Mouse (Mus musculus) limb, embryonic 10.5 days (tissue): Measurements from ENCODE around the gene Cdh13. TPM values are rescaled to one million over a fixed set of nuclear protein-coding genes. Genes with fewer than 3 reads are reported as not detected.

Experiments used
- DNase-seq: peaks from one replicate; pipeline ENCODE4 v3.0.0-alpha.2; 2017; ENCODE audit warnings: low spot score
- H3K27ac ChIP-seq: fragments of 300-500 bp; sonication (generic); 2 replicates; pipeline ENCODE4 v1.5.1; 2016; ENCODE audit warnings: mild to moderate bottlenecking
- H3K27me3 ChIP-seq: fragments of 300-500 bp; sonication (generic); 2 replicates; pipeline ENCODE4 v1.6.1; 2016; ENCODE audit warnings: low read depth, mild to moderate bottlenecking; ENCODE audit not compliant: poor library complexity, severe bottlenecking
- H3K36me3 ChIP-seq: fragments of 300-500 bp; sonication (generic); 2 replicates; pipeline ENCODE4 v1.6.1; 2016; ENCODE audit warnings: mild to moderate bottlenecking, moderate library complexity
- H3K4me1 ChIP-seq: fragments of 300-500 bp; sonication (generic); 2 replicates; pipeline ENCODE4 v1.6.1; 2016
- H3K4me3 ChIP-seq: fragments of 300-500 bp; sonication (generic); 2 replicates; pipeline ENCODE4 v1.5.1; 2016; ENCODE audit warnings: mild to moderate bottlenecking, moderate library complexity
- H3K9me3 ChIP-seq: fragments of 300-500 bp; sonication (generic); replicated peaks from 2 replicates; pipeline ENCODE4 v1.6.1; 2016; ENCODE audit warnings: mild to moderate bottlenecking
- WGBS: fragments of 180-500 bp; shearing (Covaris S2); methylation state at CpG from one replicate; pipeline ENCODE4 v1.1.7; 2016; 5-methylcytosine and 5-hydroxymethylcytosine counted together
- polyA plus RNA-seq: library from polyadenylated mRNA; unstranded; fragments of >200 nt; fragmentation: Nextera tagmentation; extraction: Ambion mirVana; gene quantifications from 2 replicates; pipeline ENCODE4 v1.2.1, GENCODE M21; 2016

The Cdh13 gene
- polyA plus RNA-seq, 1 experiment from 2014 or later = 3.3 TPM

DNA sequence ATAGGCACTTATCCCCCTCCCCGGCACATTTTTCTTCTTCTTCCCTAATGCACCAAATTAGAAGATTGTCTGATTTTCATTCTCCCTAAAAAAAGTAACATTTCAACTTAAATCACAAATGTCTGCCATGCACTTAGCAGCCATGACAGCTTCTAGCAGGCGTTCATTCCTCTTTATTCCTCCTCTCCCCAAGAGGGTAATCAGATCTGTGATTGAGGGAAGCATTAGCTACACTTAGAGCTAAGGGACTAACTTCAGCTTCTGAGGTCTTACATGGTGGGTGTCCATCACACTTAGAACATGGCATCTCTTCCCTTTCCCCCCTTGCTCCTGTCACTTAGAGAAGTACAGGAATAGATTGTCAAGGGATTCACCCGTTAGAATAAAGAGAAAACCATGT, 89.6 kb downstream of the Cdh13 start:
- 88% methylated on average over 3 of the region's 3 CpGs for whole genome bisulfite sequencing

DNA sequence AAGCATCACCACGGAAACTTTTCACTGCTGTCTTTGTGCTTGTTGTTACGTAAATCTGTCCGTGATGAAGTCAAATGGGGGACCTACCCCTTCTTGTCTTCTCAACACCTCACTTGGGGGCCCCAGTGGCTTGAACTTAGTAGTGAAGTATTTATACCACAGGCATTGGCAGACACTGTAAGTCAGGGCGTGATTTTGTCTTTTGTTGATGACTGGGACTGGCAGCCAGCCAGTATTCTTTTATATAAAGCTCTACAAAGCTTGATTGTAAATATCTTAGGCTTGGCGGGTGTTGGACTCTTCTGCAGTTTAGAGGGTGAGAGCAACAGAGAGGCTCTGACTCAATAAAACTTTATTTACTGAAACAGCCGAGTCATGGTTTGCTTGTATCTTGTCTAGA, 91.2 kb downstream of the Cdh13 start:
- Histone ChIP-seq H3K4me3 (no peak overlapping the region), H3K9me3 (no peaks in the 10 kb centered on the region), H3K27ac (no peak overlapping the region), H3K36me3 (no peaks in the 10 kb centered on the region), H3K27me3 (no peaks in the 10 kb centered on the region), H3K4me1 (peaks cover 5% of the 10 kb centered on the region; the same call in 1 of the 2 replicates)
- DNase-seq = no peak
- WGBS = 88% methylated on average over 6 of the region's 6 CpGs

More for the DNA sequence above, 89.6 kb downstream of the Cdh13 start:
- no peak overlapping the region for H3K27ac ChIP-seq
- H3K4me1 ChIP-seq = peaks cover under 1% of the 10 kb centered on the region; the same call in 1 of the 2 replicates
- H3K4me3 ChIP-seq = no peak overlapping the region
- H3K36me3 ChIP-seq = no peaks in the 10 kb centered on the region
- no peaks in the 10 kb centered on the region for H3K9me3 ChIP-seq
- no peaks in the 10 kb centered on the region for H3K27me3 ChIP-seq
- DNase-seq = no peak

DNA sequence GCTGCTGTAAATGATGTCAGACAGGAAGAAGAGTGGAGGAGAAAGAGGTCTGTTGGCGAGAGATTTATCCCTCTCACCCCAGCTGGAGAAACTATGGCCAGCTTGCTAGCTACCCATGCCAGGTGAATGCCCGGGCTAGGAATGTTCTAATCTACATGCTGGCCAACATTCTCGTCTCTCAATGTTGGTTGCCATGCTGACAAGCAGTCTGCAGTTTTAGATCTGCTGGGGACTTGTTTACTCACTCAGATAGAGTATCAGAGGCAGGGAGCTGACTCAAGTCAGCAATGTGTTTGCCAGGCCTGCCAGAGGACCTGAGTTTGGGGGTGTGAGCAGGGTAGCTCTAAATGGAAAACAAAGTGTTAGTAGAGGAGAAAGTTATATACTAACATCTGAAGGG, 93.3 kb downstream of the Cdh13 start:
- no peaks in the 10 kb centered on the region for H3K27me3 ChIP-seq
- 68% methylated on average over 3 of the region's 3 CpGs for WGBS
- peaks cover 11% of the 10 kb centered on the region; the same call in 1 of the 2 replicates for H3K4me1 ChIP-seq
- no peaks in the 10 kb centered on the region for H3K36me3 ChIP-seq
- DNase-seq = no peak
- H3K27ac ChIP-seq = no peak overlapping the region
- H3K9me3 ChIP-seq = no peaks in the 10 kb centered on the region
- H3K4me3 ChIP-seq = no peak overlapping the region

DNA sequence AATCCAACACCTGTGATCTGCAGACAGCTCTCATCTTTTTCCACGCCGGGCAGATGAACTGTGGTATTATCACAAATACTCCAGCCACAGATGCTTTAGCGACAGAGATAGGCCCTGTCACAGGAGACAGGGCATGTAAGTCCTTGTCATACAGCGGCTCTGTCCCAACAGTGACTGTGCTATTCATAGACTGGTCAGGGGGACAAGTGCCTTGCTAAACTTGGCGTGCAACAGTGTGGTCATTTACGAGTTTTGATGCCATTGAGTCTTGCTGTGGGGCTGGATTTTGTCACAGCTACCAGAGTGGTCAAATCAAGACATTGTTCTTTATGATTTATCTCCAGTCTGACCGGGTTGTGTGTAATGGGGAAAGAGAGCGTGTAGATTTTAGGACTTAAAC, 95.5 kb downstream of the Cdh13 start:
- Histone ChIP-seq H3K9me3 (no peaks in the 10 kb centered on the region), H3K4me3 (no peak overlapping the region), H3K27ac (no peak overlapping the region), H3K4me1 (peaks cover 11% of the 10 kb centered on the region; the same call in 1 of the 2 replicates), H3K27me3 (no peaks in the 10 kb centered on the region), H3K36me3 (no peaks in the 10 kb centered on the region)
- 89% methylated on average over 8 of the region's 8 CpGs for WGBS
- no peak for DNase-seq

DNA sequence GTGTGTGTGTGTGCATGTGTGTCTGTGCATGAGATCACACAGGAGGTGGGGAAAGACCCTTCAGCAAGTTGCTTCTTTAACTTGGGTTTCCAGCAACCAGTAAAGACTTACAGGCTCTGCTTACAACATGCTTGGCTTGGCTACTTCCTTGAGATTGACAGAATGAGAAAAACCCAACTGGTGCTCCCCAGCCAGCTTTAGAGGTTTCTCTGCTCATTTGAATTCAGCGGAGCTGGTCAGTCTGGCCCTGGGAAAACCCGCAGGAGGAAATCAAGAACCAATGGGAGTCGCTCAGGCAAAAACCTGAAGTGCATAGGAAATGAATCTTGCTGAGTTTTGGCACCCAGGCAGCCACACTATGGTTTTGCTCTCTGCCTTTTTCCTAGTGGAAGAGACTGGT, 96.1 kb downstream of the Cdh13 start:
- Histone ChIP-seq H3K27ac (no peak overlapping the region), H3K4me3 (no peak overlapping the region), H3K36me3 (no peaks in the 10 kb centered on the region), H3K9me3 (no peaks in the 10 kb centered on the region), H3K27me3 (no peaks in the 10 kb centered on the region), H3K4me1 (peaks cover 11% of the 10 kb centered on the region; the same call in 1 of the 2 replicates)
- DNase-seq = no peak
- WGBS = 69% methylated on average over 3 of the region's 3 CpGs

DNA sequence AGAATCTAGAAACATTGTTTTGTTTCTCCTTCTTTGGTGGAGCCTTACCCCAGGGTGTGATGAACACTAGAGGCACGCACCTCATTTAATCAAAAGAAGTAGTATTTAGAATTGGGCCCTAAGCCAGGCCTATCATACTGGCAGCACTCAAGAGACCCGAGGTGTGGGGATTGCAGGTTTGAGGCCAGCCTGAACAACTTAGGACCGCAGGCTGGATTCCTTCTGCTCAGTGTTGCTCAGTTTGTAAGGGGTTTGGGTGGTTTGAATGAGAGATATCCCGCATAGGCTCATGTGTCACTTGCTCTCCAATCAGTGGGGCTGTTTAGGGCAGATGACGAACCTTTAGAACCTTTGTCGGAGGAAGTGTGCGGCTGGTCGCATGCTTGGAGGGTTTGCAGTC, 96.5 kb downstream of the Cdh13 start:
- no peaks in the 10 kb centered on the region for H3K9me3 ChIP-seq
- no peak overlapping the region for H3K4me3 ChIP-seq
- H3K4me1 ChIP-seq = peaks cover 11% of the 10 kb centered on the region; the same call in 1 of the 2 replicates
- 89% methylated on average over 8 of the region's 8 CpGs for WGBS
- no peak for DNase-seq
- H3K27ac ChIP-seq = no peak overlapping the region
- H3K27me3 ChIP-seq = no peaks in the 10 kb centered on the region
- H3K36me3 ChIP-seq = no peaks in the 10 kb centered on the region

DNA sequence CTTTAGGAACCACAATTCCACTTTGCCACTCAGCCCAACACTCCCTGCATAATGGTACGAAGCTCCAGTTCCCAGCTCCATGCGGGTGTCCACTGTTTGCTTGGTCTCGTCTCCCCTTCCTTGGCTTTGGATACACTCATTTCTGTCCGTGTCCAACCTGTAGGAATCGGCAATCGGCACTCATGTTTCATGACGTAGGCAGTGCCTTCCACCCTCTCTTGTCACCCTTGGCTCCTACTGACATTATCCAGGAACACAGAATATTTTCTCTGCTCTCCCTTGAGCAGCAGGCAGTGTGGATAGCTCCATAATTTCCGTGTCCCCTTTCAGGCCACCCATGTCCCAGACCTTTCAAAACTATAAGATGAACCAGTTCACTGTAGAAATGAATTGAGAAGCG, 97.2 kb downstream of the Cdh13 start:
- no peaks in the 10 kb centered on the region for H3K9me3 ChIP-seq
- no peak for DNase-seq
- no peak overlapping the region for H3K27ac ChIP-seq
- H3K27me3 ChIP-seq = no peaks in the 10 kb centered on the region
- H3K36me3 ChIP-seq = no peaks in the 10 kb centered on the region
- H3K4me1 ChIP-seq = peaks cover 11% of the 10 kb centered on the region; the same call in 1 of the 2 replicates
- no peak overlapping the region for H3K4me3 ChIP-seq
- 85% methylated on average over 9 of the region's 9 CpGs for WGBS

DNA sequence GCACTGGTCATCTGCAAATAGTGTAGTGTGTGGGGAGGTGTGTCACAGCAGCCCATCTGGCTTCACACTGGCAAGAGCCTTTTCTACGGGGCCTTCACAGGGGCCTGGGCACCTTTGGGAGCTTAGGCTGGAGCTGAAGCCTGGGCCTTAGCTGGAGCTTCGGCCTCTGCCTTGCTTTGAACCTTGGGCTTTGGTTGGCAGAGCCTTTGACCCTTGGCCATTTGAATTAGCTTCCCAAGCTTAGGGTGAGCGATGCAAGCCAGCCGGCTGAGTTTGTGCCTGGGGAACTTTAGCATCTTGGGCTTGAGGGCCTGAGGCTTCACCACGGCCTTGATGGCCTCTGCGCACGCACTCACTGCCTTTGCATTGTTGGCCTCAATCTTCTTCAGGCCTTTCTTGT, 98.1 kb downstream of the Cdh13 start:
- 92% methylated on average over 7 of the region's 7 CpGs for WGBS
- no peak for DNase-seq
- no peaks in the 10 kb centered on the region for H3K36me3 ChIP-seq
- peaks cover 11% of the 10 kb centered on the region; the same call in 1 of the 2 replicates for H3K4me1 ChIP-seq
- no peak overlapping the region for H3K27ac ChIP-seq
- no peaks in the 10 kb centered on the region for H3K27me3 ChIP-seq
- H3K4me3 ChIP-seq = no peak overlapping the region
- H3K9me3 ChIP-seq = no peaks in the 10 kb centered on the region

DNA sequence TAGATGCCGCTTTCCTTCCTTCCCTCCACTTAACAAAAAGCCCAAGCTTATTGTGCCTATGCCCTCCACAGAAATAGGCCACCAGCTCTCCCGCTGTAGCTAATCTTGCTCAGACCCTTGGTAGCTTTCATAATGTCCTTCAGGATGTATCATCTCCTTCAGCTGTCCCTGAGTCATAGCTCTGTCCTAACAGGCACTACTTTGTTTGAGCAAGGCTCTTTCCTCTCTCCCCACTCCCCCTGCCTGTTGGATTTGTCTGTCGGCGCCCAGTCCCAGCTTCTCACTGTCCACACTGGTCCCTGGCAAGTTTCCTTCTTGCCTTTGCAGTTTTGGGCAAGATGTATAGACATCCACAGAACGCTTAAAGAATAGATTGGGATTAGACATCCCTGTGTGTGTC, 100.8 kb downstream of the Cdh13 start:
- Histone ChIP-seq H3K27me3 (no peaks in the 10 kb centered on the region), H3K4me1 (peaks cover 11% of the 10 kb centered on the region; the same call in 1 of the 2 replicates), H3K4me3 (no peak overlapping the region), H3K9me3 (no peaks in the 10 kb centered on the region), H3K27ac (no peak overlapping the region), H3K36me3 (no peaks in the 10 kb centered on the region)
- 93% methylated on average over 5 of the region's 5 CpGs for WGBS
- DNase-seq = no peak

DNA sequence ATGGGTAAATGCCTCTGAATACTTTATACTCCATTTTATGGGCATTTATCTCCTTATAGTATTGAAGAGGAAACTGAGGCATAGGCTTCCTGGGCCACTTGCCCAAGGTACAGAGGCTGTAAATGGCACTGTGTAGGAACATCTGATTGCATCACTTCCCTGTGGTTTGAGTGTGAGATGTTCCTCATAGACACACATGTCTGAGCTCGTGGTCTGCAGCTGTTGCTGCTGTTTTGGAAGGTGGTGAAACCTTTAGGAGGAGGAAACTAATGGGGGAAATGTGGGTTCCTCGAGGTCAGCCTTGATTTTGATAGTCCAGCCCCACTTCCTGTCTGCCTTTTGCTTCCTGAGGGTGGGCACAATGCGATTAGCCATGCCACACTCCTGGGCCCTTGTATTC, 105.9 kb downstream of the Cdh13 start:
- no peaks in the 10 kb centered on the region for H3K27me3 ChIP-seq
- H3K4me1 ChIP-seq = no peaks in the 10 kb centered on the region
- no peaks in the 10 kb centered on the region for H3K9me3 ChIP-seq
- H3K27ac ChIP-seq = no peak overlapping the region
- H3K36me3 ChIP-seq = no peaks in the 10 kb centered on the region
- WGBS = 73% methylated on average over 3 of the region's 3 CpGs
- no peak for DNase-seq
- no peak overlapping the region for H3K4me3 ChIP-seq

DNA sequence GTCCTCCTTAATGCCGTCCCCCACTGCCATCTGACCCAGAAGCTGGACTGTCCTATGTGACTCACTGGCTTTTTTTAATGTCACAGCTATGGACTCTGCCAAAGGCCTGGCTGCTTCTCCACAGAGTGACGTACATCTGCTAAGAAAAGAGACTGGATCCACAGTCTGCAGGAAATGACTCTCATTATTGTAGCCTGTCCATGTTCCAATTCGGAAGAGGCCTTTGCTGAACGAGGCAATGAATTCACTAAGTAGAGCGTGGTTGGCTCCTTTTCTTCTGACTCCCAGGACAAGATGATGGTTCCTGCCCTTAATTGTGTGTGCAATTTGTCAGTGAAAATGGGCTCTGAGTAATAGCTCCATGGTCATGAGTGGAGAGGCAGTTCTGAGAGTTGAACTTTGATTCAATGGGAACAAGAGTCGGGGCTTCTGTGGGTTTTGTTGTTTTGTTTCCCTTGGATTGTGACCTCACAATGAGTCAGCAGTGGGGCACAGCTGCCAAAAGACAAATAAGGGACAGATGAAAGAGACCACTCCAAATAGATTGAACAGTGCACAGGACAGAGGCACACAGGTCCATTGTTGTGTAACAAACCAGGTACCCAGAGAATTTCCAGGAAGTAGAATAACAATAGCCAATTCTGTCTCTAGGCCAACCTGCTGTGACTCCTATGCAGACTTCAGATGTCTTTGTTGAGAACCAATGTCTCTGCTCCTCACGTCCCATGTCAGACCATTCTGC, 110.5 kb downstream of the Cdh13 start:
- WGBS = 83% methylated on average over 7 of the region's 7 CpGs
- H3K4me3 ChIP-seq = no peak overlapping the region
- no peak overlapping the region for H3K27ac ChIP-seq
- no peaks in the 10 kb centered on the region for H3K9me3 ChIP-seq
- H3K4me1 ChIP-seq = no peaks in the 10 kb centered on the region
- DNase-seq = no peak
- no peaks in the 10 kb centered on the region for H3K36me3 ChIP-seq
- H3K27me3 ChIP-seq = no peaks in the 10 kb centered on the region

DNA sequence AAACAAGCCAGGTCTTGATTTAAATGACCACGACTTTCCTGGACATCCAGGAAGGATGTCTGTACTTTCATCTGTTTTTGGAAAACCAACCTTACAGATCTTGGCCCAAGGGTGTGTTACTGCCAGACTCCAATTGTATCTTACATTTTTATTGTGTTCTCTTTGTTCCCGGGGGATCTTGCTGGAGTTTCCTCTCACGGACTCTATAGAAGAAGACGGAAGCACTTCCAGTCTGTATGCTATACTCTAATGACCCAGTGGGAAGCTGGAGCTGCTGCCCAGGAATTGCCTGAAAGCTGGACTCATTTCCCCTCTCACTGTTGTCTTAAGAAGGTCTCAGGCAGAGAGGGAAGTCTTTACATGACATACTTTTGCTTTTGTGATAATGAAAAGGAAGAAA, 111.6 kb downstream of the Cdh13 start:
- 89% methylated on average over 4 of the region's 4 CpGs for WGBS
- no peak overlapping the region for H3K4me3 ChIP-seq
- no peak overlapping the region for H3K27ac ChIP-seq
- H3K4me1 ChIP-seq = no peaks in the 10 kb centered on the region
- H3K27me3 ChIP-seq = no peaks in the 10 kb centered on the region
- H3K36me3 ChIP-seq = no peaks in the 10 kb centered on the region
- H3K9me3 ChIP-seq = no peaks in the 10 kb centered on the region
- DNase-seq = no peak

DNA sequence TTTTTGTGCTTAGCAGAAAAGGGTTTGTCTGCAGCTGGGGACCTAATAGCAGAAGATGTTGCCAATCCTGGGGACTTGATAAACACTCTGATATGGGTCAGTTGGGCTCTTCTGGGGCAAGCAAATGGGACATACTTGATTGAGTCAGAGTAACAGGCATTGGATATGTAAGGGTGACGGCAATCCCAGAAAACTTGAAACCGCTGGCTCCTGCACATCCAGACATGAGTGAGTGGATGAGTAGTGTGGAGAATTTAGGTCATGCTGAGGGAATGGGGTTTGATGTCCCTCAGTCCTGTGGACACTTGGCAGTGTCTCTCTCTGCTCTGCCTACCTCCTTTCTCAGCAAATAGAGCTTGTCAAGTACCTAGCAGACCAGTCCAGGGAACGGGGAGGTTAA, 121.3 kb downstream of the Cdh13 start:
- H3K27me3 ChIP-seq = no peaks in the 10 kb centered on the region
- H3K27ac ChIP-seq = no peak overlapping the region
- H3K9me3 ChIP-seq = no peaks in the 10 kb centered on the region
- no peaks in the 10 kb centered on the region for H3K36me3 ChIP-seq
- H3K4me3 ChIP-seq = no peak overlapping the region
- no peak for DNase-seq
- WGBS = 92% methylated on average over 3 of the region's 3 CpGs
- peaks cover 4% of the 10 kb centered on the region; the same call in 1 of the 2 replicates for H3K4me1 ChIP-seq

DNA sequence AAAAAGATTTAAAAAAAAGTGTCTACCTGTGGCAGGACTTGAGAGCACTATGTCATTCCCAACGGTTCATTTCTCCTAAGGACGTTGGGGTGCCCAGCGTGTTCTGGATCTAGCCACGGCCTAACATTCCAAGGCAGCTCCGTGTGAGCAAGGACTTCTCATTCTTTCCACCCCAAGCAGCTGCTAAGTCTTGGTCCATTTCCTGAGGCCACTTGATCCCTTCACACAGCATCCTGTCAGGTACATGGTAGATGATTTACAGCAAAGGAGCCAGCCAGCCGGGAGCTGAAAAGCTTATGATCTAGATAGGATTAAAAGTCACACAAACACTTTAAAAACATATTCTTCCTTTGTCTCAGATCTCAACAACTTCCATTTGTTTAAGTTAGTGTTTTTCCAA, 123.8 kb downstream of the Cdh13 start:
- no peak overlapping the region for H3K27ac ChIP-seq
- H3K36me3 ChIP-seq = no peaks in the 10 kb centered on the region
- peaks cover 4% of the 10 kb centered on the region; the same call in 1 of the 2 replicates for H3K4me1 ChIP-seq
- 69% methylated on average over 6 of the region's 6 CpGs for WGBS
- no peak overlapping the region for H3K4me3 ChIP-seq
- H3K9me3 ChIP-seq = no peaks in the 10 kb centered on the region
- no peak for DNase-seq
- no peaks in the 10 kb centered on the region for H3K27me3 ChIP-seq
